Mouse (Mus musculus) ZHBTc4 (cell line): ENCODE results near the gene Bhlhe23.

Experiments used
- DNase-seq: peaks from one replicate; pipeline ENCODE4 v3.0.0-alpha.2; 2011; ENCODE audit warnings: low read depth, low spot score

Bhlhe23 gene

GRCm38 (mm10) chr2:180725414-180725778, 51.3 kb downstream of the Bhlhe23 start:
- DNase-seq, result no peak

- peak; percentile 84 for DNase-seq
Observed at GRCm38 (mm10) chr2:180724585-180725413, 51.9 kb downstream of the Bhlhe23 start, which contains the start of gene Slc17a9. Gene Slc17a9 (plus strand): TSS chr2:180725263.
